Mouse (Mus musculus): ENCODE measurements around the gene Nfya. TPM values are rescaled to one million over a fixed set of nuclear protein-coding genes. Genes with fewer than 3 reads are reported as not detected.

Nfya gene
- total RNA-seq, 2 experiments from 2014 or later = 31.5 to 33.3 TPM

DNA sequence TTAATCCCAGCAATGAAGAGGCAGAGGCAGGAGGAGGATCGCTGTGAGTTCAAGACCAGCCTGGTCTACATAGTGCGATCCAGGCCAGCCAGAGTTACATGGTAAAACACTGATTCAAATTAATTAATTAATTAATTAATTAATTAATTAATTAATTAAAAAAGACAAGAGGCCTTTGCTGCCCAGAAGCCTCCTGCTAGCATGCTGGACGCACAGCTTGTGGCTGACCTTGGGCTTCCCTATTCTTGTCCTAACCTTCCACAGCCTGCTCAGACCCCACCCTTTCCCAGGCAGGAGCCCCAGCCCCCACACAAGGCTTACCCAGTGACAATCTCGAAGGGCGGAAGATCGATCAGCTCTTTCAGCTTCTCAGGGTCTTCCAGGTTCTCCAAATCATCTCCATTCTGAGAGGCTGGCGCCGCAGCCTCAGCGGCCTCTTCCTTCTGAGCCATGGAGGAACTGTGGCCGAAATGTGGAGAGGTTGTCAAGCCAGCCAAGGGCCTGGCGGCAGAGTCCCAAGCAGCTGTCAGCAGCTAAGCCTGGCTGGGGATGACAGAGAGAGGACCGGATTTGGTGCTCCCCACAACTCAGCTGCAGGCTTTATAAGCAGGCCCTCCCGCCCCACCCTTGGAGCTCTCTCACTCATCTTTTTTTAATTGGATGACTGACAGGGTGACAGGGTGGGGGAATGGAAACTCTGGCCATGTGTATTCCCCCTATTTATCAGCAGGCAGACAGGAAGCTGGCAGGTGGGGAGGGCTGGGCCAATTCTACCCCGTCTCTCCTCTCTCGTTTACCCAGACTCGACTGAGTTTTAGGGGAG lies 22.7 kb upstream of the Nfya start, which contains the start of gene Apobec2:
Gene Apobec2 (minus strand): TSS at position 773 of the 823 bp plus-strand sequence.
- intact Hi-C loops (cut with DNase I) = no loop called here
- no peak for DNase-seq (ENCODE audit: low spot score in 2 of 2)

DNA sequence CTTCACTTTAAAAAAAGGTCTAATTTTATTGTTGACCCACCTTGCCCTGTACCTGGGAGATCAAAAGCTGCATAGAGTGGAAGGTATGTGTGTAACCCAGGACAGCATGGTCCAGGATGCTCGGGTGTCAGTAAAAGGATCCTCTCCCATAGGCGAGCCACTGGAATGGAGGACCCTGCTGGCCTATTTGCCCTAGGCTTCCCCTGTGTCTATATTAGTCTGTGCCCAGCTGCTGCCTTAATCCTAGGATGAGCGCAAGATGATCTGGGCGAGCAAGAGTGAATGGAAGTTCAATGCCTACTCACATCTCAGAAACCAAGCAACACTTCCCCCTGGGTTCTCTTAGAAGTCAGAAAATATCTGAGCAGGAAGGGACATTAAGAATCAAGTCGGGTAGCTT lies 21.3 kb upstream of the Nfya start:
- no peak for DNase-seq (ENCODE audit: low spot score in 2 of 2)
- intact Hi-C loops (cut with DNase I) = no loop called here

DNA sequence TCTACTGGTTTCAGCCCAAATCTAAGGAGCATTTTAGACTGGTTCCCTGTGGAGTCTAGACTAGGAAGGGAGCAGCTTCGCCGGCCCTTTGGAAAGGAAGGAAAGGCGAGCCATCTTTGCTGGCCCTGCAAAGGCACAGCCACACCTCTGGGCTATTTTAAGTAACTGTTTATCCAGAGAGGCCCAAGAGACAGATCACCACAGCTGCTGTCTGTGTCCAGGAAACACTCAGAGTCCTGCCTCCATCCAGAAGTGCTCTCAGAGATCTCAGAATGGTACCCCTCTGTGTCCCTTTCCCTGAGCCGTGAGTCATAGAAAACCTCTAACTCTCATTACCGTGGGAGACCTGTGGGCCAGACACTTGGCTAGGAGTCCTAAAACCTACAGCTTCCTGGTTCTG lies 20.7 kb upstream of the Nfya start:
- intact Hi-C loops (cut with DNase I) = no loop called here
- no peak for DNase-seq (ENCODE audit: low spot score in 2 of 2)

DNA sequence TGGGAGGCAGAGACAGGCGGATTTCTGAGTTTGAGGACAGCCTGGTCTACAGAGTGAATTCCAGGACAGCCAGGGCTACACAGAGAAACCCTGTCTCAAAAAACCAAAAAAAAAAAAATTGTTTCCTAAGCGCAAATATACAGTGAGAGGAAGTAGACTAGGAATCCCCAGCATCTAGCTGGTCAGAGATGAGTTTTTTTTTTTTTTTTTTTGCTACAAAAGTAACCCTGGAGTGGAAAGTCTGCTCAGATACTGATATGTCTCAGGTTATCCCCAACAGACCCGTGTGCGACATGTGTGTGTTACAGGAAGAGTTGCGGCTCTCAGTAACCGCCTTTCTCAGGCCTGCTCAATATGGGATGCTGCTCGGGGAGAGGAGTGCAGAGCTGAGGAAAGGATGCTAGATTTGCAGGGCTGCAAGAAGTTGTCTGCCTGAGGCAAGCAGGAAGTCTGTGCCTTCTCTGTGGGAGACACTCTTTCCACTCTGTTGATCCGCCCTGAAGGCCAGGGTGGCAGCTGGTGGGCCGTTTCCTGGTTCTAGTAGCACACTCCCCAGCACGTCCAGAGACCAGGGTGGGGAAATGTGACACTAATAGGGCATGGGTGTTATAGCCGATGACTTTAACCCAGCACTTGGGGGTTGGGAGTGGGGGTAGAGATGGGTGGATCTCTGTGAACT lies 18.3 kb upstream of the Nfya start:
- DNase-seq (ENCODE audit: low spot score in 2 of 2) = no peak
- intact Hi-C loops (cut with DNase I) = no loop called here

DNA sequence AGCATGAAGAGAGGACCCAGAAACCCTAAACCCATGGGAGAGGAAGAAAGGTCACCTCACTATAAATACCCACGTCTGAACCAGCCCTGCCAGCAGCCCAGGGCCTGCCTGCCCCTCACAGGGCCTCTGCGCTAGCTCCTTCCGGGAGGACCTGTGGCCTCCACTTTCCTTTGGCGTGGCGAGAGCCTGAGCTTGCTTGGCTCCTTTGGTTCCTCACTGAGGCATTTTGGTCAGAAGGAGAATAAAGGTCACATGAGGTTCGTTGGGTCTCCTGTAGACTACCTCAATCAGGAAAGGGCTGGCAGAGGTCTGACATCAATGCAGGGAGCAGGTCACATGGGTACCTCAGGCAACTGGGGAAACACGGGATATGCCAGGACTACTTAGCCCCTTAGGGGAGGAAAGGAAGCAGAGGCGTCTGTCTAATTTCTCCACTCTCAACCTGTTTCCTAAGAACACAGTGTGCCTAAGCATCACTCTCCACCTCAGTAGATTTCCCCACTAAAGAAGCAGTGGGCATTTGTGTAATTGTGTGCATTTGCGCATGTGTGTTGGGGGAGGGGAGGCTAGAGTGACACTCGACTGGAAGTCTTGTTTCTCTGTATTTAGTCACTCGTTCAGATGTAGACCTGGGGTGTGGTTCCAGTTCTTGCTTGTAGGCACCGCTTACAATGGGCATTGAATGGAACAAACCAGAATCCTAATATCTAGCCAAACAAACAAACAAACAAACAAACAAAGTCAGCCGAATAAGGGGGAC lies 17.5 kb upstream of the Nfya start:
- no peak for DNase-seq (ENCODE audit: low spot score in 2 of 2)
- intact Hi-C loops (cut with DNase I) = no loop called here

DNA sequence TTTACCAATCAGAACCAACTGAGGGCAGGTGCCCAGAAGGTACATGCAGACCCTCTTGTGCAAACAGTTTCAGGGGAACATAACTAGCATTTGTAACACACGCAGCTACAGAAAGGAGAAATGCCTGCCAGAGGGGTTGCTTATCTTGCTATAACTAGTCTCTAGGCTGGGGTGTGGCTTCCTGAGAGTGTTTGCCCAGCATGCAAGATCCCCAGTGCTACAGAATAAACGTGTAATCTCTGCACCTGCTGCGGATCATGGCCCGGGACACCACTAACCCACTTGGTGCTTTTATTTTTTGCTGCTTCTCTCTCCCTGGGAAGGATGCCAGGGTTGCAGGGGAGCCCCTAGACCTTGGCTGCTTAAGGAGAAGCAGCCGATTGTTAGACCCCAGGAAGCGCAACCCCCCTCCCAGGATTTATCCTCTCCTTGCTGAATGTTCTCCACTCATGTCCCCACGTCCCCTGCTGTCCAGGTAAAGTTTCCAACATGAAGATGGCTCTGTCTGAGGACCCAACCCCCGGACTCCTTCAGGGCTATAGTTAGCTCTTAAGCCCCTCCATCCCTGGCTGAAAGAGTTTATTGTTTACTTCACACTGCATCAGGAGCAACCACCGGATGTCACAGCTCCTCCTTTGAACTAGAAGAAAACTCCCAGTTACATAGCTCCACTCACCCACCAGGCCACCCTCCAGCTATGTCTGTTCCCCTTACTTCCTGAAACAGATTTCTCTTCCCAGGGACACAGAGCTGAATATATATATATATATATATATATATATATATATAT lies 16.3 kb upstream of the Nfya start:
- no peak for DNase-seq (ENCODE audit: low spot score in 2 of 2)
- intact Hi-C loops (cut with DNase I) = no loop called here

DNA sequence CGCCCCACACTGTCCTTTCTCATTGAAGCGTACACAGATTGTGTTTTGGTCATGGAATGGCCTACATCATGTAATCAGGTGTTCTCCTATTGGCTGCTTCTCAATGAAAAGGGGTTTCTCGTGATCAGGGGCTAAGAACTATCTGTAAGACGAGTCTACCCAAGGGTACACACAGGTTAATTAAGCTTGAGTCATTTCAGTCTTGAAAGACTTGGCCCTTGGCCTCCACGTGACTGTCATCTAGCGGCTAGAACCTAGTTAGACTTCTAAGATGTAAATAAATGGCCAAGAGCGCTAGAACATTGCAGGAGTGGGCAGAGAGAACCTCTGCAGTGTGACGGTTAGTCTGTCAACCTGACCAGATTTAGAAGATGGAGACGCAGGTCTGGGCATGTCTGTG lies 14.5 kb upstream of the Nfya start:
- no peak for DNase-seq (ENCODE audit: low spot score in 2 of 2)
- intact Hi-C loops (cut with DNase I) = no loop called here

DNA sequence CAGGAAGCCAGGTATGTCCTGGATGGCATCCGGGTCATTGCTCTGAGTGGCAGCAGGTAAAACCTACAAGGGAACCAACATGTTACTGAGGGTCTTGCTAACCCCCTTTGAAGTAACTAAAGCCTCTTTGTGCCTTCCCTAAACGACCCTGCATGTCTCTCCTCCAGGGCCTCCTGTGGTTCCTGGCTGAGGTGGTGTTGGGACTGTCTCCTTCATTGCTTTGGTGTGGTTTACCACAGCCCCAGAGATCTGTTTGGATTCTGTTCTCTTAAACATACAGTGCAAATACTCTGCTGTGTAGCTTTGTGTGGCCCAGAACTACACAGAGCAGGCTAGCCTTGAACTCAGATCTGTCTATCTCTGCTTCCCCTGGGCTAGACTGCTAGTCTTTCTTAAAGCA lies 9.9 kb upstream of the Nfya start:
- intact Hi-C loops (cut with DNase I) = loop anchor here (5.0 to 10.0 kb wide), 2 partner anchors 985 to 1478 kb away; no protein-coding TSS in a partner anchor
- DNase-seq (ENCODE audit: low spot score in 2 of 2) = no peak

DNA sequence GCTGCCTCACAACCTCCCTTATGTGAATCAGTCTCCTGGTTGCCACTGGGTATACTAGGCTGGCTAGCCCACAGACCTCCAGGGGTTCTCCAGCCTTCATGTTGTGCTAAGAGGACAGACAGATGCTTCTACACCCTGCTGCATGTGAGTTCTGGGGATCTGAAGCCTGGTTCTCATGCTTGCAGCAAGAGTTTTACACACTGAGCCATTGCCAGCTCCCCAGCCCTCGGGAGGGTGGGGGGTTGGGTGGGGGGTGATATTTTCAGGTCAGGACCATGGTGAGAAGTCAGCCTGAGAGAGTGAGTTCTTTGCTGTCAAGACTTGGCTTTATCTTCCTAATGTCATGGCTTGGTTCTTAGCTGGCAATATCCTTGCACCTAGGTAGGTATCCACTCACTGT lies 9.1 kb upstream of the Nfya start:
- intact Hi-C loops (cut with DNase I) = loop anchor here (5.0 to 10.0 kb wide), 2 partner anchors 986 to 1479 kb away; no protein-coding TSS in a partner anchor
- DNase-seq (ENCODE audit: low spot score in 2 of 2) = no peak

DNA sequence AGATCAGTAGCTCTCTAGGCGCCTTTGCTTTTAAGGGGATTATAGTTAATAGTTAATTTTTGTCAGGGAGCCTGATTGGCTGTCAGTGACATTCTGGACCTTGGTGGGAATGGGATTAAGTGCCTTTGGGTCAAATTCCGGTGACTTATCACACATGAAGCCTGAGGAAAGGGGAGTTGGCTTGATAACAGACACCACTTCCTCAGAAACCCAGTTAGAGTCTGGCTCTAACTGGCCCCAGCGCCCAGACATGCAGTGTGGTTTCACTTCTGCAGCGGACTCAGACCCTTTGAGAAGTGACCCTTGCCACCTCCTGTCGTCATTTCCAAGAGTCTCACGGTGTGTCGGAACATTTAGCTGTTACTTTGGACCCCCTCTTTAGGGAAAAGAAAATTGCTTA lies 8.5 kb upstream of the Nfya start:
- DNase-seq (ENCODE audit: low spot score in 2 of 2) = peak; percentile 26
- intact Hi-C loops (cut with DNase I) = loop anchor here (5.0 to 10.0 kb wide), 2 partner anchors 987 to 1479 kb away; no protein-coding TSS in a partner anchor

DNA sequence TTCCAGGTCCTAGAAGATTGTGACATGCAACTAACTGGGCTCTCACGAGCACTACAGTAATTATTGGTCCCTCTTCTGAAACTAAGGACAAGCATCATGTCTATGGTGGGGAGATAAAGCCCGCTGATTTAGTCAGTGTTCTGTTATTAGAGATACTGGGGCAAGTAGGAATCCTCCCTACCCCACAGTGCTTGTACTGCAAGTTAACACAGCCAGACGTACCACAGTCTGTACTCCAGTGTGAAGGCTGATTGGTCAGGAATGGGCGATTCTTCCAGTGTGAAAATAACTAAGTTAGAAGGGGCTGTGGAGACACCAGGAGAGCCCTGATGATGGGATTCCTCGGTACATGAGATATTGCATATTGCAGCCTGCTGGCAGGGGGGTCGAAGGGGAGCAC lies 7.8 kb upstream of the Nfya start:
- DNase-seq (ENCODE audit: low spot score in 2 of 2) = no peak
- intact Hi-C loops (cut with DNase I) = loop anchor here (2.0 to 10.0 kb wide), 3 partner anchors 185 to 1480 kb away; no protein-coding TSS in a partner anchor

DNA sequence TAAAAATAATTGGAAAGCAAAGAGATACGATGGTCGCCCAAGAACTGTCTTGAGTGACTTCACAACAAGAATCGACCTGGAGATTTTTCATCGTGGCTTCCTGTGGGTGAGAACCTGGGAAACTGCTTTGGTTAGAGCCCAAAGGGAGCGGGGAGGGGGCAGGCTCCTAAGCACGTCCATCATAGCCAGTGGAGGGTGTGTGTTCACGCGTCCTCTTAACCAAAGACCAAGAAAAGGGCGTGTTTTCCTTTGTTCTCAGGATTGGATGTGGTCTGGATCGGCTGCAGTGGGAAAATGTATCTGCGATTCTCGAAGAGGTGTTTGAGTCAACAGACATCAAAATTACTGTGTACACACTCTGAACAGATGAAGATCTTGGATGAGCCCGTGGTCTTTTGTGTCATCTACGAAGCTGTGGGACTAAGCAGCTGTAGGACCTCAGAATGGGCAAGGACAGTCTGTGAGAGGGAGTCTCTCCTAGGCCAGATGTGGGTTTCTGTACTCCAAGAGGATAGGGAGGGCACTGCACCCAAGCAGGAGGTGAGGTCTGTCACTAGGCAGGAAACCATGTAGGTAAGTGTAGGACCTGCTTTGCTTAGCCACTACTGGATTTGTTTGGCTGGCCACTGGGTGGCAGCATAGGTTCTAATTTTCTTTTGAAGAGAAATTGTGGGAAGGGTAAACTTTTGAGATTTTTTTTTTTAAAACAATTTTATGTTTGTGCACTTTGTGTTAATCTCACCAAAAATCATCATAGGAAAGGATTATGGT lies 6.9 kb upstream of the Nfya start:
- intact Hi-C loops (cut with DNase I) = loop anchor here (2.0 to 10.0 kb wide), 3 partner anchors 186 to 1481 kb away; no protein-coding TSS in a partner anchor
- DNase-seq (ENCODE audit: low spot score in 2 of 2) = peak; percentile 57 to 74

DNA sequence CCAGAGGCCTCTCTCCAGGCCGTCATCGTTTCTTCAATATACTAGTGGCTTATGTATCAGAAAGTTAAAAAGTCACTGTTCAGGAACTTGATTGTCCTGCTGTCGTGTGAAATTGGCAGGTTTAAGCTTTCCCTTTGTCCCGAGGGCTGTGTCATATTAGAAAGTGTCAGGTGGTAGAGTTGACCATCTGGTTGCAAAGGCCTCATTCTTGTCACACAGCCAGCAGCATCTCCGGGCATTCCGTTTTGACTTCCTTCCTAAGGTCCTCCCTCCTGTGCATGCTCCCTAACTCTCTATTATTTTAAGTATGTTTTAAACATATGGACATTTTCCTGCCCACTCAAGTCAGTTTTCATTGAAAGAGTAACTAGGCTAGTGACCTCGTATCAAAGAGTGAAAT lies 6.3 kb upstream of the Nfya start:
- DNase-seq (ENCODE audit: low spot score in 2 of 2) = no peak
- intact Hi-C loops (cut with DNase I) = loop anchor here (2.0 to 10.0 kb wide), 3 partner anchors 187 to 1481 kb away; no protein-coding TSS in a partner anchor

DNA sequence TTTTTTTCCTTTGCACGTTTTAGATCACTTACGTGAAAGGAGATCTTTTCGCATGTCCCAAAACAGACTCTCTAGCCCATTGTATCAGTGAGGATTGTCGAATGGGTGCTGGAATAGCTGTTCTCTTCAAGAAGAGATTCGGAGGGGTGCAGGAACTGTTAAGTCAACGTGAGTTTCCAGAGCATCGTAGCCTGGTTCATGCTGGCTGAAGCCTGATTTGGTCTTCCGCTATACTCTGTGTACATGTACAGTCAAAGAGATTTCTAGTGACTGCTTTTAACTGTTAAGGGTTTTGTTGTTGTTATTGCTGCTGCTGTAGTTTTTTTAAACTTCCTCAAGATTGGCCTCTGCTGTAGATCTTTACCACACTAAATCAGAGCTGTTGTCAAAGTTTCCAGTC lies 1.5 kb upstream of the Nfya start:
- intact Hi-C loops (cut with DNase I) = loop anchor here (10.0 kb wide), 1 partner anchor 994 kb away; no protein-coding TSS in a partner anchor
- no peak for DNase-seq (ENCODE audit: low spot score in 2 of 2)

DNA sequence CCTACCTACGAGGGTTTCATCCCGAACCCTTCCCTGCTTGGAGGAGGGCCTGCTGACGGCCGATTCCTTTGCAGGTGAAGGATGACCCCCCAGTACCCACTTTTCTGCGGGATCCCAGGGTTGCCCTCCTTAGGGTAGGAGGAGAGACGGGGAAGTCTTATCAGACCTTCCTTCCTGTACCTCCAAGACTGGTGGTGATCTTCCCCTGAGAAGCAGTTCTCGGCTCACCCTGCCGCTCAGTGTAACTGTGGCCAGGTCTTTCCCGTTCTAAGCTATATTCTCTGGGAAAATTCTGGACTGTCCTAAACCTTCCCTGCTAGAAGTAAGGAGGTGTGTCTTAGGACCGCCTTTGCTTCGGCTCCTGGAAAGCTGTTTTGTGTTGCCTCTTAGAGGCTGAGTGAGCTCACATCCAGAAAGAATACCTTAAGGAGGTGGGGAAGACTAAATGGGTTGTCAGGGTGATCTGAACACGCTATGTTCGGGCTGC lies 636 bp upstream of the Nfya start:
- DNase-seq (ENCODE audit: low spot score in 2 of 2) = peak in 1 of 2 experiments; percentile 22
- intact Hi-C loops (cut with DNase I) = loop anchor here (10.0 kb wide), 1 partner anchor 994 kb away; no protein-coding TSS in a partner anchor

DNA sequence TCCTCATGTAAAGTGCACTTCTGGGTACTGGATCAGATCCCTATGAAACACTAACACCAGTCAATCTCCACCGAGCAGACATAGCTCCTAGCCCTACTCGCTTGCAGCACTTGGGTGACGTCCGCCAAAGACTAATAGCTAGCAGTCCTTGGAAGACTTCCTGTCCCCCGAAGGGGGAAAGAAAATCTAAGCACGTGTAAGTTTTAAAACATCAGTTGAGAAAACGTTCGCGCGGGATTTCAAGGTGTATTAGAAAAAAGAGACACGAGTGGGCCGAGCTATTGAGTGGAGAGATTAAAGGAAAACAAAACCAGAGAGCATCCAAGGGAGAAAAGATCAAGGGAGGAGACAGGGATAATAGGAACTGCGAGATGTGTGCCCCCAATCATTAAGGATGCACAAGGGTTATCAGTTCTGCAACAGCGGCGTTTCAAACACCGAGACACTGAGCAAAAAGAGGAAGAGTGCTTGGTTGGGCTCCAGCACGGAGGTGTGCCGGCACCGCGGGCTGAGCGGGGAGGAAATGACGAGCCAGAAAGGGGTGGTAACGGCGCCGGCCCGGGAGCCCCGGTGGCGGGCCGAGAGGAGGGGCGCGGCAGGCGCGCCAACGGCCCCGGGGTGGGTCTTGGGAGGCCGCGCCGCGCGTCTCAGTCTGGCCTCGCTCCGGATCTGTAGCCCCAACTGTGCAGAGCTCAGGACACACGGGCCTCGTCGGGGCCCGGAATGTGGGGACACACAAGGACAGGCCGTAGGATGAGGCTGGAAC lies 997 bp downstream of the Nfya start:
- intact Hi-C loops (cut with DNase I) = loop anchor here (5.0 kb wide), 2 partner anchors 71 to 131 kb away; no protein-coding TSS in a partner anchor
- DNase-seq (ENCODE audit: low spot score in 2 of 2) = peak; percentile 63 to 72

DNA sequence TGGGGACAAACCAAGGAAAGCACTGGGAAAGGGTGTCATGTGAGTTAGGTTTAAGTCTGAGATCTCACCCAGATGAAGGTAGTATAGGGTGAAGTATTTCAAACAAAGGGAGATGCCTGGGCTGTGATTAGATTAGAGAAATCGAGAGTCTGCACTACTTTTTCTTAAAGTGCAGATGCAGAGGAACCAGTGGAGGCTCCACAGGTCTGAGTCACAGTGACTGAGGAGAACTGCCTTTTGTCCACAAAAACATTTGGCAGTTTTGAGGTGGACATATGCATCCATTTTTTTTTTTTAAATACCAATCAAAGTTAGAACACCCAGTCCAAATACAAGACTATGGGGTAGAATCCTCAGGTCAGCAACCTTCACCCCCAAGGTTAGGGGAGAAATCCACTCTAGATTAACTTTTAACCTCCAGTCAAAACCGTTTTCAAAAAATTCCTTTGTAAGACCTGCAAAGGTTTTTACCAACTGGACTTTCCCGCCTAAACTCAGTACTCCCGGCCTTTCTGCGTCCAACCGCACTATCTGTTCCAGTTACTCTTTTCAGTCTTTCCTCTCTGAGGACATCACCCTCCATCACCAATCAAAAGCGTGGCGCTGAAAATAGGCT lies 1.7 kb downstream of the Nfya start:
- intact Hi-C loops (cut with DNase I) = loop anchor here (5.0 kb wide), 2 partner anchors 71 to 131 kb away; no protein-coding TSS in a partner anchor
- DNase-seq (ENCODE audit: low spot score in 2 of 2) = no peak
